Mouse (Mus musculus) stomach, embryonic 16.5 days (tissue): ENCODE data around the gene Chit1. TPM values are rescaled to one million over a fixed set of nuclear protein-coding genes. Genes with fewer than 3 reads are reported as not detected.
A peak's percentile ranks its signal among the peaks of the same experiment; 100 is the strongest.

Experiments used
- ATAC-seq: fragments of 200-750 bp; cut with Nextera tagmentation; 2 replicates; pipeline ENCODE4 v1.8.0; 2017; ENCODE audit warnings: moderate number of reproducible peaks, moderate TSS enrichment; ENCODE audit not compliant: insufficient read depth, low FRiP score
- H3K27ac ChIP-seq: fragments of 300-500 bp; sonication (generic); 2 replicates; pipeline ENCODE4 v1.5.1; 2014; ENCODE audit warnings: low read length
- H3K27me3 ChIP-seq: fragments of 300-500 bp; sonication (generic); 2 replicates; pipeline ENCODE4 v1.6.1; 2014; ENCODE audit warnings: low read length, control low read depth, mixed read lengths; ENCODE audit not compliant: control insufficient read depth, insufficient read depth
- H3K36me3 ChIP-seq: fragments of 300-500 bp; sonication (generic); 2 replicates; pipeline ENCODE4 v1.6.1; 2014; ENCODE audit warnings: low read length; ENCODE audit not compliant: control insufficient read depth, insufficient read depth
- H3K4me1 ChIP-seq: fragments of 300-500 bp; sonication (generic); 2 replicates; pipeline ENCODE4 v1.6.1; 2014; ENCODE audit warnings: low read length, control low read depth, mixed read lengths; ENCODE audit not compliant: control insufficient read depth, insufficient read depth
- H3K4me2 ChIP-seq: fragments of 300-500 bp; sonication (generic); 2 replicates; pipeline ENCODE4 v1.6.1; 2014; ENCODE audit warnings: low read depth, low read length, mixed read lengths
- H3K4me3 ChIP-seq: fragments of 300-500 bp; sonication (generic); replicated peaks from 2 replicates; pipeline ENCODE4 v1.5.1; 2014; ENCODE audit warnings: mild to moderate bottlenecking, low read length
- H3K9ac ChIP-seq: fragments of 300-500 bp; sonication (generic); 2 replicates; pipeline ENCODE4 v1.6.1; 2014; ENCODE audit warnings: low read length
- H3K9me3 ChIP-seq: fragments of 300-500 bp; sonication (generic); replicated peaks from 2 replicates; pipeline ENCODE4 v1.6.1; 2016; ENCODE audit warnings: low read length, control low read depth; ENCODE audit not compliant: control insufficient read depth
- WGBS: fragments of 180-500 bp; shearing (Covaris S2); extraction: QIAGEN DNeasy Blood & Tissue Kit; methylation state at CpG from one replicate; pipeline ENCODE4 v1.1.7; 2014; 5-methylcytosine and 5-hydroxymethylcytosine counted together
- polyA plus RNA-seq: library from polyadenylated mRNA; unstranded; fragments of >200 nt; fragmentation: Nextera tagmentation; extraction: Ambion mirVana; gene quantifications from 2 replicates; pipeline ENCODE4 v1.2.1, GENCODE M21; 2015

Gene Chit1
- polyA plus RNA-seq, 1 experiment from 2014 or later = 4.8 TPM

DNA sequence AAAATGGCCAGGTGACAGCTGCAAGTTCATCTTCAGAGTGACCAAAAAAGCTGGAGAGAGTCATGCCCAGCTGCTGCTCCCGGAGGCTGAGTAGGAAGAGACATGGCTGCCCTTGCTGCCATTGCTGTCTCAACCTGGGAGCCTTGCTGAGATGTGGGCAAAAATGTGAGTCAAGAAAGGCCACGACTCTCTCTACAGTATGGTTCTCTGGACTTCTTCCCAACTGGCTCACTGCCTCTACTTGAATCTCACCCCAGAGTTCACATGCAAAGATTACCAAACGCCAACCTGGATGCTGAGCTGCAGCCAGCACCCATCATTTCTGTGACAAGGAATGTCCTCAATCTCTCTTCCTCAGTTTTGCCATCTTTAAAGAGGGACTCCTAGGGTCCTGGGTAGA, 26.9 kb upstream of the Chit1 start:
- Histone ChIP-seq H3K9ac (no peak overlapping the region), H3K27ac (no peak overlapping the region), H3K4me2 (no peak overlapping the region), H3K4me1 (peaks cover 35% of the 10 kb centered on the region), H3K27me3 (no peaks in the 10 kb centered on the region), H3K4me3 (no peak overlapping the region), H3K9me3 (no peaks in the 10 kb centered on the region), H3K36me3 (no peaks in the 10 kb centered on the region)
- no peak for ATAC-seq
- 80% methylated on average over 3 of the region's 3 CpGs for WGBS

DNA sequence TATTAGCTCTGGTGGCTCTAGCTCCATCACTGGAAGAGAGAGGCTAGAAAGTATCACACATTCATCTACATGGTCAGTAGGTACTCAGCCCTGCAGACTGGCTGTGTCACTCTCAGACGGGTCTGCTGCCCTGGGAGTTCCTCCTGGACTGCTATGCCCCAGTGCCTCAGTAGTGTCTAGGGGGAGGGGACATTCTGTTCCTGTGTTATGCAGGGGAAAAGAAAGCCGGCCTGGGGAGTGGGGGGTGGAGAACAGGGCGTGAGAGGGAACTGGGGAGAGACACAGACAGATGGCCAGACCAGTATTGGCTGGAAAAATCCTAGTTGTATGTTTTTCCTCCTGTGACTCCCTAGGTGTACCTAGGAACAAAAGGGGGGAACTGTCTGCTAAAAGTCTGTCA, 25.0 kb upstream of the Chit1 start:
- no peak for ATAC-seq
- no peak overlapping the region for H3K27ac ChIP-seq
- H3K4me1 ChIP-seq = peaks cover 25% of the 10 kb centered on the region
- WGBS = 38% methylated on average over 3 of the region's 3 CpGs
- no peak overlapping the region for H3K4me2 ChIP-seq
- no peaks in the 10 kb centered on the region for H3K27me3 ChIP-seq
- 0 out of 2 replicates have a peak overlapping the region, but pooled peaks have one; percentile 33 for H3K9ac ChIP-seq
- no peaks in the 10 kb centered on the region for H3K36me3 ChIP-seq
- H3K9me3 ChIP-seq = no peaks in the 10 kb centered on the region
- H3K4me3 ChIP-seq = no peak overlapping the region

- H3K27ac ChIP-seq = peak overlapping the region; percentile 11; the same call in 1 of the 2 replicates
- no peak; the same call in 1 of the 2 replicates for ATAC-seq
- no peaks in the 10 kb centered on the region for H3K9me3 ChIP-seq
- H3K36me3 ChIP-seq = no peaks in the 10 kb centered on the region
- no peak overlapping the region for H3K4me3 ChIP-seq
- H3K4me2 ChIP-seq = peak overlapping the region; percentile 20; the same call in 1 of the 2 replicates
- H3K27me3 ChIP-seq = no peaks in the 10 kb centered on the region
- H3K9ac ChIP-seq = peak overlapping the region; percentile 56
- WGBS = 44% methylated on average over 16 of the region's 16 CpGs
- peaks cover 30% of the 10 kb centered on the region for H3K4me1 ChIP-seq
These were observed 24.1 kb upstream of the Chit1 start for GRCm38 (mm10) chr1:134086811-134087398.

DNA sequence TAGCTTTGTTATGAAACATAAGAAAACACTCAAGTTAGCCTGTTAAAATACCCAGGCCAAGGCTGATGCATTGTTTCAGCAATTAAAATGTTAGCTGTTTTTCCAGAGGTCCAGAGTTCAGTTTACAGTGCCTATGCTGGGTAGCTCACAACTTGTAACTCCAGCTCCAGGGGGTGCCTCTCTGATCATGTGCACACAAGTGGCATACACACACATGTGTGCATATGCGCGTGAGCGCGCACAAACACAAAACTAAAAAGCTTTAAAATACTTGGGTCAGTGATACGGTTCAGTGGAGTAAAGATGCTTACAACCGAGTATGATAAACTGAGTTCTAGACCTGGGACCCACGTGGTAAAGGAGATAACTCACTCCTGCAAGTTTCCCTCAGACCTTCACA, 22.0 kb upstream of the Chit1 start:
- no peaks in the 10 kb centered on the region for H3K27me3 ChIP-seq
- H3K9me3 ChIP-seq = no peaks in the 10 kb centered on the region
- H3K4me3 ChIP-seq = no peak overlapping the region
- no peak overlapping the region for H3K27ac ChIP-seq
- H3K4me2 ChIP-seq = no peak overlapping the region
- ATAC-seq = no peak
- peaks cover 36% of the 10 kb centered on the region for H3K4me1 ChIP-seq
- H3K36me3 ChIP-seq = no peaks in the 10 kb centered on the region
- no peak overlapping the region for H3K9ac ChIP-seq
- 88% methylated on average over 7 of the region's 7 CpGs for WGBS

DNA sequence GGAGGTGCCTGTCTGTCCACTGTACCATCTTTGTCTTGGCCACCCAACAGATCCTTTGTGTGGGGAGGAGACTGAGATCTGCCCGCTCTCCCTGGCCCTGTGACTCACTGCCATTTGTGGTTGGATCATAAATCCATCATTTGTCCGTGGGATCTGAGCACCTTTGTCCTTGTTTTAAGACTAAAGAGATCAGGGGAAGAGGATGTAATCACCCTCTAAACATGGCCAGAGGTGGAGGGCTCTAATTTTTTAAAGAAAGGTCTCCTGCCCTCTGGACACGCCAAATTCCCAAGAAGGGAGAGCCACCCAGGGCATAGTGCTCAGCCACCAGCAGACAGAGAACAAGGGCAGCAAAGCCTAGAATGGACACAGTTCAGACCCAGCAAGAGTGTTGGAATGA, 19.2 kb upstream of the Chit1 start:
- no peak overlapping the region for H3K4me3 ChIP-seq
- H3K9me3 ChIP-seq = no peaks in the 10 kb centered on the region
- H3K36me3 ChIP-seq = no peaks in the 10 kb centered on the region
- WGBS = 70% methylated on average over 3 of the region's 3 CpGs
- peak overlapping the region; percentile 80; the same call in 1 of the 2 replicates for H3K9ac ChIP-seq
- peak overlapping the region; percentile 99 for H3K27ac ChIP-seq
- no peaks in the 10 kb centered on the region for H3K27me3 ChIP-seq
- ATAC-seq = no peak
- no peak overlapping the region; the same call in 1 of the 2 replicates for H3K4me2 ChIP-seq
- peaks cover 48% of the 10 kb centered on the region for H3K4me1 ChIP-seq

DNA sequence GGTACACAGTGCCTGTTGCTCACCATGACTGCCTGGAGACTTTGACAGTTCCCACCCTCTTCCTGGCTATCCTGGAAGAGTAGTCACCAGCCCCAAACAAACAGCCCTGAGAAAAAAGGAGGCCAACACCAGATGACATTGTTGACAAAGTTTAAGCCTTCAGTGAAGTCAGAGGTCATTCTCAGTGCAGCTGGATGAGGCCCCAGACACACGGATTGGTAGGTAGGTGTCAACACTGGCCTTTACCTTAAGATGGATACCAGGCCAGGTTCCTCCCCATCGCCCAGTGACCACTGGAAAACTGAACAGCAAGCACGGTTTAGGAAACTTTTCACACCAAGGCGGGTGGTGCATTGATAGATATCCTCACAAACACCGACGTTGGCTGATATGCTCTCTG, 18.7 kb upstream of the Chit1 start:
- H3K9me3 ChIP-seq = no peaks in the 10 kb centered on the region
- WGBS = 21% methylated on average over 6 of the region's 6 CpGs
- no peaks in the 10 kb centered on the region for H3K36me3 ChIP-seq
- H3K27me3 ChIP-seq = no peaks in the 10 kb centered on the region
- H3K27ac ChIP-seq = peak overlapping the region; percentile 99
- peaks cover 50% of the 10 kb centered on the region for H3K4me1 ChIP-seq
- peak overlapping the region; percentile 82 for H3K4me2 ChIP-seq
- peak overlapping the region; percentile 55 for H3K4me3 ChIP-seq
- peak overlapping the region; percentile 80 for H3K9ac ChIP-seq
- no peak for ATAC-seq

- peaks cover 57% of the 10 kb centered on the region for H3K4me1 ChIP-seq
- H3K4me2 ChIP-seq = peak overlapping the region; percentile 82
- peak; percentile 92 for ATAC-seq
- 2% methylated on average over 43 of the region's 43 CpGs for WGBS
- H3K36me3 ChIP-seq = no peaks in the 10 kb centered on the region
- peak overlapping the region; percentile 55 for H3K4me3 ChIP-seq
- peak overlapping the region; percentile 80 for H3K9ac ChIP-seq
- no peaks in the 10 kb centered on the region for H3K27me3 ChIP-seq
- H3K27ac ChIP-seq = peak overlapping the region; percentile 99
- H3K9me3 ChIP-seq = no peaks in the 10 kb centered on the region
These were observed 17.9 kb upstream of the Chit1 start for GRCm38 (mm10) chr1:134092852-134093770.

DNA sequence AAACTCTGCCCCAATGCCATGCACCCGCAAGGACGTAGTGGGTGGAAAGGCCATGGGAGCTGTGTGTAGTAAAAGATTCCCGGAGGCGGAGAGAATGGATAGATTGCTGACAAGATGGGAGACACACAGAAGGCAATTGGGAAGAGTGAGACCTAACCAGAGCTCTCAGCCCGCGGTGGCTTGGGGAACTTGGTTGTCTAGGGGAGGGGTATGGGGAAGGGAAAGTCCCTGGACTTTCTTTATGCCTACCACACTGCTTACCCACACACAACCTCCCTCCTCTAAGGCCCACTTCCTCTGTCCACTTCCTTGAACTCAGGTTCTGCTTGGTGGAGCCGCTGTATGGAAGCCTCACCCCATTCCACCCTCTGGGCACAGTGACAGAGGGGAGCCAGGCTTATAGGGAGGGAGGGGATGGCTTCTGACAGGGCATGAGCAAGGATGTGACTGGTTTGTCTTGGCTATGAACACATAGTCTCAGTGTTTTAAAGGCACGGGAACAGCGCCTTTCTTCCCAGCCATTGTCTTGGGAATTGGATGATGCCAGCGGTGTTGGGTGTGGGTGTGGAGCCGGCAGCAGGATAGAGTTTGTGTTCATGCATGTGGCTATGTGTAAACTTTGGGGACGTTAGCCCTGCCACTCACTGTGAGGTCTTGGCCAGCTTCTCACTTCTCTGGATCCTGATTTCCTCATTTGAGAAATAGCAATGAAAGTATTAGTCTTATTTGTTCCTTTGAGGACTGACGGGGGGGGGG, 17.1 kb upstream of the Chit1 start:
- Histone ChIP-seq H3K27me3 (no peaks in the 10 kb centered on the region), H3K4me1 (peaks cover 66% of the 10 kb centered on the region), H3K9ac (peak overlapping the region; percentile 80; the same call in 1 of the 2 replicates), H3K4me3 (no peak overlapping the region; the same call in 1 of the 2 replicates), H3K36me3 (no peaks in the 10 kb centered on the region), H3K27ac (peak overlapping the region; percentile 99), H3K9me3 (no peaks in the 10 kb centered on the region), H3K4me2 (peak overlapping the region; percentile 82)
- ATAC-seq = no peak
- 51% methylated on average over 13 of the region's 13 CpGs for WGBS
